Mouse (Mus musculus): ENCODE measurements around the gene Esyt3.

Esyt3 gene

GRCm38 (mm10) chr9:99357921-99358692 lies at the start of gene Esyt3:
Gene Esyt3, minus strand, starts transcription at chr9:99358557.
- no peak for DNase-seq (ENCODE audit: low spot score in 2 of 2)

- DNase-seq (ENCODE audit: low spot score in 2 of 2), result no peak
These were observed 43.1 kb upstream of the Esyt3 start for GRCm38 (mm10) chr9:99401288-99401974.

- DNase-seq (ENCODE audit: low spot score in 2 of 2), result no peak
These were observed 42.4 kb upstream of the Esyt3 start for GRCm38 (mm10) chr9:99400781-99401180.

GRCm38 (mm10) chr9:99397056-99397815 lies 38.9 kb upstream of the Esyt3 start:
- DNase-seq (ENCODE audit: low spot score in 2 of 2), result no peak

GRCm38 (mm10) chr9:99394366-99394765 lies 36.0 kb upstream of the Esyt3 start:
- no peak for DNase-seq (ENCODE audit: low spot score in 2 of 2)

GRCm38 (mm10) chr9:99393146-99393545 lies 34.8 kb upstream of the Esyt3 start:
- DNase-seq (ENCODE audit: low spot score in 2 of 2), result no peak

- DNase-seq (ENCODE audit: low spot score in 2 of 2), result no peak
These were observed 33.2 kb upstream of the Esyt3 start for GRCm38 (mm10) chr9:99391557-99391956.

GRCm38 (mm10) chr9:99390716-99391115 lies 32.4 kb upstream of the Esyt3 start:
- DNase-seq (ENCODE audit: low spot score in 2 of 2), result no peak

GRCm38 (mm10) chr9:99390201-99390600 lies 31.8 kb upstream of the Esyt3 start:
- DNase-seq (ENCODE audit: low spot score in 2 of 2), result no peak

GRCm38 (mm10) chr9:99389506-99389905 lies 31.1 kb upstream of the Esyt3 start:
- no peak for DNase-seq (ENCODE audit: low spot score in 2 of 2)

GRCm38 (mm10) chr9:99388856-99389255 lies 30.5 kb upstream of the Esyt3 start:
- no peak for DNase-seq (ENCODE audit: low spot score in 2 of 2)

GRCm38 (mm10) chr9:99388078-99388477 lies 29.7 kb upstream of the Esyt3 start:
- DNase-seq (ENCODE audit: low spot score in 2 of 2), result no peak

- no peak for DNase-seq (ENCODE audit: low spot score in 2 of 2)
These were observed 24.2 kb upstream of the Esyt3 start for GRCm38 (mm10) chr9:99382556-99382955.

GRCm38 (mm10) chr9:99379194-99379593 lies 20.8 kb upstream of the Esyt3 start:
- DNase-seq (ENCODE audit: low spot score in 2 of 2), result no peak

- DNase-seq (ENCODE audit: low spot score in 2 of 2), result peak in 1 of 2 experiments; percentile 66
These were observed 18.4 kb upstream of the Esyt3 start for GRCm38 (mm10) chr9:99376591-99377418.

GRCm38 (mm10) chr9:99368431-99368830 lies 10.1 kb upstream of the Esyt3 start:
- DNase-seq (ENCODE audit: low spot score in 2 of 2), result no peak

- DNase-seq (ENCODE audit: low spot score in 2 of 2), result no peak
These were observed 7.5 kb upstream of the Esyt3 start for GRCm38 (mm10) chr9:99365906-99366305.

GRCm38 (mm10) chr9:99363076-99363475 lies 4.7 kb upstream of the Esyt3 start:
- no peak for DNase-seq (ENCODE audit: low spot score in 2 of 2)

GRCm38 (mm10) chr9:99361946-99362345 lies 3.6 kb upstream of the Esyt3 start:
- no peak for DNase-seq (ENCODE audit: low spot score in 2 of 2)

- no peak for DNase-seq (ENCODE audit: low spot score in 2 of 2)
These were observed 655 bp upstream of the Esyt3 start for GRCm38 (mm10) chr9:99359012-99359411.

GRCm38 (mm10) chr9:99357561-99357920 lies 816 bp downstream of the Esyt3 start:
- DNase-seq (ENCODE audit: low spot score in 2 of 2), result no peak

- no peak for DNase-seq (ENCODE audit: low spot score in 2 of 2)
These were observed 2.4 kb downstream of the Esyt3 start for GRCm38 (mm10) chr9:99355971-99356370.
